Mouse (Mus musculus) frontal cortex, postnatal 14 days (tissue): ENCODE data around the gene Pcgf2.

Experiments
- DNase-seq, 2 experiments: peaks; one replicate each; pipeline ENCODE4 v3.0.0; 2022; ENCODE audit warnings: low spot score in 2 of 2

Gene Pcgf2

DNA sequence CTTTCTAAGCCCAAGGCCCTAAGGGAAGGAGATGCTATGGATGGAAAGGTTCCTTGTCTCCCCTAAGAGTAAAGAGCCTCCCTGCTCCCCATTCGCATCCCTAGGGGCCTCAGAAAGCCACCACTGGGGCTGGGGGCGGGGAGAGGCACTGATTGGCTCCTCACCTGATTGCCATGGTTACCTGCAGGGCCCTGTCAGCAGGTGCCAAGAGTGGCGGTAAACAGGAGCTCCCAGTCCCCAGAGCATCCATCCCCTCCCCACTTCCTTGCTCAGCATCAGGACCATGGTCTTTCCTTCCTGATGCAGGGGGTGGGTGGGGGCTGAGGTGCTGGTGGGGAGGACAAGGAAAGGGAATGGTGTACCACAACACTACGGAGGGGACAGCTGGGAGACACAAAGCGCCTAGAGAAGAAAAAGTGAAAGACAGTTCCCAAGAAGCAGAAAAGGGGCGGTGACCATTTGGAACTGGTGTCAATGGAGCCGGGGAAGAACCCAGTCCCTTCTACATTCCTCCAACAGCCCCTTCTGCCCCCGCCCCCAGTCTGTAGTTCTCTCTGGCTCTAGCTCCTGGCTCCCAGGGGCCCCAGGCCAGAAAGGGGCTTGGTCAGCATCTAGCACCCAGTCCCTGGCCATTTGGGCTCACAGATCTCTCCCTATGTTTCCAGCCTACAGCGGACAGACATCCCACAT, 4.4 kb downstream of the Pcgf2 start:
- no peak for DNase-seq

DNA sequence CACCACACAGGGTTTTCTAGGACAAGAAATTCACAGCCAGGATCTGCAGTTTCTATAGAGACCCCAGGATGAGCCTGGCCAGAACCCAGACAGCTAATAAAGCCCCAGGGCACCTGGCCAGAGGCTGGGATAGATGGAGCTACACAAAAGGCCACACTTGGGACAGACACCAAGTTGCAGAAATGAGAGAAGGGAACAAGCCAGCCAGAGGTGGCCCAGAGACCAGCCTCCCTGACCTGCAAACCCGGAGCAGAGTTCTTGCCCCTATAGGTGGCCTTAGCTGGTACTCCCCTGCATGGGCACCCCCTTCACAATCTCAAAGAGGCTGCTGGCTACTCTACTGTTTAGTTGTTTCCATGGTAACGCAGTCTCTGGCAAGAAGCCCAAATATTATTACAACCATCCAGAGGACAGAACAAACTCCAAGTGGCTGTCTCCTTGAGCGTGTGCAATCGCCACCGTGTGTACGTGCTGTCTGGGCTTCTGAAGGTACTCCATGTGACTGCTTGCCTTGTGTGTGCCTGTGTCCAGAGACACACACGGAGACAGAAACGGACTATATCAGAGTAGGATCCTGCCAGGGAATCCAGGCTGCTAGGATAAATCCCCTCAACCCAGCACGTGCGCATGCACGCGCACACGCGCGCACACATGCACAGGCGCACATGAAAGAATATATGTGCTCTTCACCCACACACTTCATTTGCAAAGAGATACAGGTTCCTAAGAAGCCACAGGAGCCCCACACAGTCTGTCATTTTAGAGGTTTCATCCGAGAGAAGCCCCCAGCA, 5.2 kb downstream of the Pcgf2 start:
- DNase-seq = peak; percentile 55 to 66

DNA sequence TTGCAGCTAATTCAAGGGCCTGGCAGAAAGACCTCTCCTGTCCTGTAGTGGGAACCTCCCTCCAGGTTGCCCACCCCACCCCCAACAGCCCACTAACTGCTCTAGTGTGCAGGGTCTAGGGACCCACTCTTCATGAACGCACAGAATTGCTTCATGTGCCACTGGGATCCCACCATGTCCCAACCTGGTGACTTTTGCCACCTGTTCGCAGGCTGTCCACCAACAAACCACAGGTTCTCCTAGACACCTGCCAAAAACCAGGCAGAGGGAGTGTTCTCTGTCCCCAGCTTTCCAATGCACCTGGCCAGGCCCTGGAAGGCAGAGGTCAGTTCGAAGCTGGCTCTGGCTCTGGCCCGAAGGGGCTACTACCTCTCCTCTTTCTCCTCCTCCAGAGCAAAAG, 5.9 kb downstream of the Pcgf2 start:
- DNase-seq = no peak

DNA sequence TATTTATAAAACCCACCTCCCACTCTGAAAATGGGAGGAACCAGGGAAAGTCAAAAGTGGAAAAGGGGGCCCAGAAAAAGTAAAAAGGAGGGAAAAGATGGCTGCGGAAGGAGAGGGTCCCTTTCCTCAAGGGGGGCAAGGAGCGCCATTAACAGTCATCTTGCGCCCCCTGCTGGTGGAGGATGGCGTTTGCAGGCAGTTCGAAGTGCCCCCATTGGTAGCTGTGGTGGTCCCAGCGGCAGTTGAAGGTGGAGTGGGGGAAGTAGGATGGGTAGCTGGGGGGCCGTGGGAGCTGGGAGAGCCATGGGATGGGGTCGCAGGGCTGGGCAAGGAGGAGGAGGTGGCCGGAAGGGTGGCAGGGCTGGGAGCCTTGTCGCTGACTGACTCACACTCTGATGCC, 10.4 kb downstream of the Pcgf2 start:
- DNase-seq = peak in 1 of 2 experiments; percentile 61

DNA sequence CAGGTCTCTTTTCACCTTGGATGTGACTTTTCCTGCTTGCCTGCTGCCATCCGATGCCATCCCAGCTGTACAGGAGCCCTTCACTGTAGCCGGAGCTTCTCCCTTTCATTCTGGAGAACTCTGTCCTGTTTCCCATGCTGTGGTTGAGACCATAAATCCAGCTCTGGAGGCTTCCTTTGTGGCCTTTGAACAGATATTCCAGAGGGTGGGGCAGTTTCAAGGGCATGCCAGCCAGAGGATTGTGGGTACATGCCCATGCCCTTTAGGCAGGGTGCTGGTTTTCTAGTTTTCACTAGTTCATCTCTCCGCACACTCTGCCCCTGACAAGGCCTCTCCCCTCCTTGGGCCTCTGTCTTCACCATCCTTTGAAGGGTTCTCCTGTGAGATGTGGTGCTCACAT, 13.2 kb downstream of the Pcgf2 start:
- no peak for DNase-seq

DNA sequence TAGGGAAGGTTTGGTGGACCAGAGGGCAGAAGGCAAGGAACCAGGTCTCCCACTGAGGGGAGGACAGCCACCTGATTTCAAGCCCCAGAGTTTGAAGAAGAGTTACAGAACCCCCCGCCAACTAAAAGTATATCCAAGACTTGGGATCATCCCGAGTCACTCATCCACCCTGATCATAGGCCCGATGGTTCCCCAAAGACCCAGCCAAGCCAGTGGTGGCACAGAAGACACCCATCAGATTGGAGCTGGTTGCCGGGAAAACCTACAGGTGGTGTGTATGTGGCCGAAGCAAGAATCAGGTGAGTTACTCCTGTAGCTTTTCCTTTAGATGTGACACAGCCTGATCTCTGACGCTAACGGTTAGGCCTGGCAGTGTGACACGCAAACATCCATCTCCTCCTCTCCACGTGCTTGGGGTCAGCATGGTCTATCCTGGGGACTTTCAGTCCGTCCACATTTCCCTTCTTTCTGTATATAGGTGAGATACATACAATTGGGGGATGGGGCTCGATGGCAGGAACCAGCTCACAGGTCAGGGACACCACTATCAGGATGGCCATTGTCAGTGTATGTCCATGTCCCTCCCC, 13.9 kb downstream of the Pcgf2 start:
- no peak for DNase-seq

DNA sequence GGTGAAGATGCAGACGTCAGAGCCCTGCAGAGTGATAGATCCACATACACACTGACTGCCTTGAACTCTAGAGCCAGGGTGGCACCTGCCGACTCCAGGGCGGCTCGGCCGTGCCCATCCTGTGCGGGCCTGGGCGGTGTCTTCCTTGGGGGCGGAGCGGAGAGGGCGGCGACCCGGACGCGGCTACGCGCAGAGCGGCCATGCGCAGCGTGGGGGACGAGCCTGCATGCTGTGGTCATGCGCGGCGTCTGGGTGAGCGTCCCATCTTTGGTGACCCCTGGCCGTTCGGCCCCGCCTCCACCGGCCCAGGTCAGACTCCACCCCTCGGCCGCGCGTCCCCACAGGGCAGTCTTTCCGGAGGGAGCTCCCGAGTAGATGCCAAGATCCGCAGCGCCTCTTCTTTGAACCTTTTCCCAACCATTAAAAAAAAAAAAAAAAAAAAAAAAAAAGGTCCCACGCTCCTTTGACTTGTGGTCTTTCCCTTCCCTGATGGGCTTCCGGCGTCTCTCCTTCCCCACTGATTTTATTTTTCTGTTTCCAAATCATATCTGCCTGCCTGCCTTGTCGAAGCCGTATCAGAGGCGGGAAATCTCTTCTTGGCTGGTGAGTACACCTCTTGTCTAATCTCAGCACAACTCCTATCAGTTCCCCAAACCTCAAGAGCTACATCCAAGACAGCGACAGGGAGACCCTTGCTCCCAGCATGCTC, 14.5 kb downstream of the Pcgf2 start, which contains the start of gene Cisd3:
TSS of gene Cisd3 (plus strand) at position 214 of the 709 bp plus-strand sequence.
- DNase-seq = peak; percentile 71 to 75

DNA sequence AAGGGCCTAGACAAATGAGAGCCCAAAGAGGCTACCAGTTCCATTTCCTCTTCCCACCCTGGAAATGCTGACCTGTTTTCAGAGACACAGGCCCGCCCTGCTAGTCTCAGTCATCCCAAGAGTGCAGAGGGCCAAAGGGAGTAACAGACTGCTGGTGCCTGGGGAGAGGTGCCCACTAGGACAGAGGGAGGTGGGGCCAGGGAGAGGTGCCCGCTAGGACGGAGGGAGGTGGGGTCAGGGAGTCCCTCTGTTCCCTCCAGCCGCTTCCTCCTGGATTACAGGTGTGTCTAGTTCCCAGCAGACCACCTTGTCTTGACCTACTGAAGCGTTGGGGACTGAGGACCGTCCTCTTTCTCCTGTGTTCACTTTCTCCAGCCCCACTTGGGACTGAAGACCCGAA, 15.5 kb downstream of the Pcgf2 start:
- no peak for DNase-seq

DNA sequence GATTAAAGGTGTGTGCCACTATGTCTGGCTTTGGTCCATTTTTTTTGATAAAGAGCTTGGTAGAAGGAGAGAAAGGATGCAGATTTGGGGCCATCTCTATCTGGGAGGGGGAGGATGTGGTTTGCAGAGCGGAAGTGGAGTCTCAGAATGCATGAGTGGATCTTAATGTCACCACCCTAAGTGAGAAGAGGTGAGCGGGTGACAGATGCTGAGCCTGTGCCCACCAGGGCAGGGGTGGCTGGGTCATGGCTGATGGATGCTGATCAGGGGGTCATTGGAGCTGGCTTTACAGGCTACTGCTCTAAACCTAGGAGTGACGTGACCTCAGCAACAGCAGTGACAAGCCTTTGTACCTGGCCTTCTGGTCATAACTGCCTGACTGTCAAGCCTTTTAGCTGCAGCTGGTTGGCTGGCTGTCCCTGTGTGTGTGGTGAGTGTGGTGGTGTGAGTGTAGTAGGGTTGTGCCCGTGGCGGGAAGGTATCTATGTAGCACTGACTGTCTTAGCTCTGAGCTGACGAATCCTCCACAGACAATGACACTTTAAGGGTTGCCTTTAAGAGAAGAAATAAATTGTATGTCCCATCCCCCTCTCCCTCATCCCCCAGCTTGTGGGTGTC, 16.1 kb downstream of the Pcgf2 start:
- no peak for DNase-seq

DNA sequence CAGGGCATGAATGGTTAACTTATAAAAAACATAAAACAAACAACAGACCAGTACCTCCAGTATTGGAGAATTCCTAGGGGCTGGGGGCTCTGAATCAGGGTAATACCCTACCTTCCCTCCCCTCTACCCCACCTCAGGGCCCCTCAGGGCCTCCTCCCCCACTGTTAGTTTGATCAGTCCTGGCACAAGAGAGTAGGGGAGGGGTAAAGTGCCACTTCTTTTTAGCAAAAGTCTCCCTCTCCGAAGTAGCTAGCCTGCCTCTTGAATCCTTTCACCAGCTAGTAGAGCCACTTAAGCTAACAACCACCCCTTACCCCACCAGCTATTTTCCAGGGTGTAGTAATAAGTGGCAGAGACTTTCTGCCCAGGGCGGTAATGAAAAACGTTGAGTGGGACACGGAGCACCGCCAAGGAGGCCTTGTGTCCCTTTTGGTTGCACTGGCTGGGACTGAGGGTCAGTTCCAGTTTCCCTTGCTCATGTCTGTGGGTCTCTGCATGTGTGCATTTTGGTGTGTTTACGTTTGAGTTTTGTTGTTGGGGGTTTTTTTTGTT, 17.7 kb downstream of the Pcgf2 start:
- DNase-seq = no peak

DNA sequence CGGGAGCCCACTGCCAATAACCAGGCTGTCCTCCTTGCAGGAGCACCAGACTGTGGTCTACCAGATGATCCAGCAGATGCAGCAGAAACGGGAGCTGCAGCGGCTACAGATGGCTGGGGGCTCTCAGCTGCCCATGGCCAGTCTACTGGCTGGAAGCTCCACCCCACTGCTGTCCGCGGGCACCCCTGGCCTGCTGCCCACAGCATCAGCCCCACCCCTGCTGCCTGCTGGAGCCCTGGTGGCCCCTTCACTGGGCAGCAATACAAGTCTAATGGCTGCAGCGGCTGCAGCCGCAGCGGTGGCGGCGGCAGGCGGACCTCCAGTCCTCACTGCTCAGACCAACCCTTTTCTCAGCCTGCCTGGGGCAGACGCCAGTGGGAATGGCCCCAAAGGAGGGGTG, 19.9 kb downstream of the Pcgf2 start:
- no peak for DNase-seq

DNA sequence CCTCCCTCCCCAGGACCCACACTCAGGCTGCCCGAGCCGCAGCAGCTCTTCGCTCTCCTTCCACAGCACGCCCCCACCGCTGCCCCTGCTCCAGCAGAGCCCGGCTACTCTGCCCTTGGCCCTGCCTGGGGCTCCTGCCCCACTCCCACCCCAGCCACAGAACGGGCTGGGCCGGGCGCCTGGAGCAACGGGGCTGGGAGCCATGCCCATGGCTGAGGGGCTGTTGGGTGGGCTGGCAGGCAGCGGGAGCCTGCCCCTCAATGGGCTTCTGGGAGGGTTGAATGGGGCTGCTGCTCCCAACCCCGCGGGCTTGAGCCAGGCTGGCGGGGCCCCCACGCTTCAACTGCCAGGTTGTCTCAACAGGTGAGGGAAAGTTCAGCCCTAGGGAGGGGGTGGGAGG, 22.0 kb downstream of the Pcgf2 start:
- no peak for DNase-seq

DNA sequence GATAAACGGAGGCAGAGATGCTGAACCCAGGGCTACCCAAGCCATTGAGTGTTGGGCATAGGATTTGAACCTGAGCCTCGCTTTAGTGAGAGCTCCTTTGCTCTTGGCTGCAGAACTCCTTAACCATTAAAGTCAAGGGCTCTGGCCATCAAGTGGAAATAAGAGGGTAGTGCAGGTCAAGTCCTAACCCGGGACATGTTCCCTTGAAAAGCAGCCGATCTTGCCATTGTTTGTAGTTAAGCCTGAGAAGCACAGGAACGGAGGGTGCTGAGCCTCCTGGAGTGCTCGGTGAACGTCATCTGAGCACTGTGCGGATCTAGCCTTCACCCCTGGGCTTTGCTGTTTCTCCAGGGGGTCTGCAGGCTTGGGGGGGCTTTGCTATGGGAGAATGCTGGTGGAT, 22.5 kb downstream of the Pcgf2 start:
- DNase-seq = no peak

DNA sequence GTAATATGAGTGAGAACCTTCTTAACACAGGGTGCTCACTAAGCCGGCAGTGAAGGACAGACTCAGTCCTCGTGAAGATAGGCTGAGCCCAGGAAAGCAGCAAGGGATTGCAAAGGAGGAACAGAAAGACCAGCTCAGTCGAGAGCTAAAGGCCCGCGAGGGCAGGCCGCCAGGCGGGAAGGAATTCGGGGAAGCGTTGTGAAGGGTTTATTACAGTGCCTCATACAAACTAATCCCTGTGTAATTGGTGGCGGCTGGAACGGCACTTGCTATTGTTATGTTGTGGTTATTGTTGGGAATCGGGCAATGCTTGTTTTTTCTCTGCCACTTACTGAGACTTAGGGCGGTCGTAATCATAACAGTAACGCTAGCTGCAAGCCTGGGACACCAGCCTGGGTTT, 22.9 kb downstream of the Pcgf2 start:
- DNase-seq = no peak

DNA sequence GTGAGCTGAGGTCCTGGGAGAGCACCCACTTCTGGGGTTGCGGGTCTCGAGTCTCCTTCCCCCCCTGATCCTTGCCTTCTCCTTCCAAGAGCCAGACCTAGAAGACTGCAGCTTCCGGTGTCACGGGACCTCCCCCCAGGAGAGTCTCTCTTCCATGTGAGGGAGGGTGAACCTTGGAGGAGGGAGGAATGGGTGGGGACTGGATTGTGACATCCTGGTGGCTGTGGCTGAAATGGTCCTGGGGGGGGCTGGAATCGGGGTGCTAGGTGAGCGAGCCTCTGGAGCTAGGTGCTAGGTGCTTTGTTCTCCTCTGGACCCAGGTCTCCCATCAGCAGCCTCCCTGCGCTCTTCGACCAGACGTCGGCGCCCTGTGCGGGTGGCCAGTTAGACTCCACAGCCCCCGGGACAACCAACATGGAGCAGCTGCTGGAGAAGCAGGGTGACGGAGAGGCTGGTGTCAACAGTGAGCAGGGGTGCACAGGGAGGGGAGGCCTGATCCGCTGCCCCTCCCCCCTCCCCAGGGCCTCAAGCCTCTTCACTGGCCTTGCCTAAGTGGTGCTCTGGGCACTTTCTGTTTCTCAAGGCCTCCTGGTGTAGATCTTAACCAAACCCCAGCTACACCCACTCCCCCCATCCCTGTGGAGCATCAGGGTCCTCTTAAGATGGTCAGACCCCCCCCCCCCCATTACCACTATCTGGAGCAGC, 24.1 kb downstream of the Pcgf2 start:
- no peak for DNase-seq

DNA sequence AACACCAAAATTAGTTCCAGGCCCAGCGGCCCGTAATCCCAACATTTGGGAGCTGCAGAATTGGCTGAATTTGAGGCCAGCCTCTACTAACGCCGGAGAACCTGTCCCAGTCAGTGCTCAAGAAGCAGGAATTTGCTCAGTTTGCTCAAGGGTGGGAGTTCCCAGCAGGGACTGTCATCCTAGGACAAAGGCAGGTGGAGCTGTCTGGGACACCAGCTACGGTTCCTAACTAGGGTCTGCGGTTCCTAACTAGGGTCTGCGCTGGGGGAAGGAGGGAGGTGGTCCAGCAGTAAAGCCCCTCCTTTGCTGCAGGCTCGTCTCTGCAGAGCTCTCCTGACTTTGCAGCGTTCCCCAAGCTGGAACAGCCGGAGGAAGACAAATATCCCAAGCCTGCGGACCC, 27.1 kb downstream of the Pcgf2 start:
- DNase-seq = no peak

DNA sequence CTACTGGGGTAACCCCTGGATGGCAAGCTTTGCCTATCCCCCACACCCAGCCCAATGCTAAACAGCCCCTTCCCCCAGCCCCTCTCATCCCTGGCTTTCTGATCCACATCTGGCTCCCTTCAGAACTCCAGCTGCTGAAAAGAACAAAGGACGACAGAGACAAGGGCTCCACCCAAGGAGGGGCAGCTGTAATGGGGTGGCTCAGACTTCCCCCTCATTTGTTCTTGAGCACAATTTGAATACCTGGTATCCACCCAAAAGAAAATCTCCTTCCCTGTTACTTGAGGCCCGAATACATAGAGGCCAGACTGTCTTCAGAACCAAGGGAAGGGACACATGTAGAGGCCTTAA, 29.1 kb downstream of the Pcgf2 start:
- DNase-seq = no peak

DNA sequence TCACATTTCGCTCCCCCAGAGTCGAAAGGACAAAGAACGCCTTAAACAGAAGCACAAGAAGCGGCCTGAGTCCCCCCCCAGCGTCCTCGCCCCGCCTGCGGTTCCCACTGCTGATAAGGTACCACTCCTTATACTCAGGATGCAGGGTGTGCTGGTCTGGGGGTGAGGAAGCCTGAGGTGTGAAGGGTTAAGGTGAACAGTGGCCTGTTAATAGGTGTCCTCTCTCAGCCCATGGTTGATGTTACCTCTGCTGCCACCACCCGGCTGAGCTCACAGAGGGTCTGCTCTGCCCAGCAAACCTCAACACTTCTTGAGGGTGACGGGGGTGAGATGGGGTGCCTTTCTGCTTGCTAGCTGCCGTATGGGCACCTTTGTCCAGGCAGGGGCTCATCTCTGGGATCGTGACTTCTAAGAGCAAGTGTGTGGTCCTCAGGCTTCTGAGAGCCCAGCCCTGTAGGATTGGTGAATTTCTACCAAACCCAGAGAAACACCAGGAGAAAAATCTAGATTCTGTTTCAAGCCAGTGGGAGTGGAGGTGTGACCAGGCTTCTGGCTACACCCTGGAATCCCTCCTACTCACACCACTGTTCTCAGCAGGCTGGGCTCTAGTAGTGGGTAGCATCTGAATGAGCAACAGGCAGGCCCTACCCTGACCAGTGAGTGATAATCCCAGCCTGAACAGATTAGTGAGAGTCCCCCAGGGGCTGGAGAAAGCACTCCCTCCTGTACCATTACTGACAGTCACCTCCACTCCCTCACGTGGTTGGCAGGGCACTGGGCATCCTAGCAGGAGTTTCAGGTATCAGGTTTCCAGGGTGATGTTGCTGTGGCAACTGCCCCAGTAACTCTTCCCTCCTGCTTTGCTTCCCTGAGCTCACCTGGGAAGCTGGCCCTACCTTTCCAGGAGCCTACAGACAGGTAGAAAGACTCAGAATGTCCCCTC, 29.8 kb downstream of the Pcgf2 start:
- no peak for DNase-seq

DNA sequence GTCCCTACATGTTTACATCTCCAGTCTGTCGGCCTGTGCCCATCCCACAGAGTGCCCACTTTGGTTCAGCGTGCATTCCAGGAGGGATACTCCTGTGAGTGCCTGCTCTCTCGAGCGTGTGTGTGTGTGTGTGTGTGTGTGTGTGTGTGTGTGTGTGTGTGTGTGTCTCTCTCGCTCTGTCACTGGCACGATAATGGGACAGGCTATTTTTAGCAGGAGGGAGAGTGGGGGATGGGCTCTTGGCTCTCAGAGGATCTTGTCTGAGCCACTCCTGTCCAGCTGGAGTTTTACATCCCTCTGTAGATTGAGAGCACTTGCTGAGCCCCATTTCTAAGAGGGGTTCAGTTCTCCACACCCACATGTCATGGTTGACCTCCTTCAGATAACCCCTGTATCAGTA, 30.5 kb downstream of the Pcgf2 start:
- DNase-seq = no peak

DNA sequence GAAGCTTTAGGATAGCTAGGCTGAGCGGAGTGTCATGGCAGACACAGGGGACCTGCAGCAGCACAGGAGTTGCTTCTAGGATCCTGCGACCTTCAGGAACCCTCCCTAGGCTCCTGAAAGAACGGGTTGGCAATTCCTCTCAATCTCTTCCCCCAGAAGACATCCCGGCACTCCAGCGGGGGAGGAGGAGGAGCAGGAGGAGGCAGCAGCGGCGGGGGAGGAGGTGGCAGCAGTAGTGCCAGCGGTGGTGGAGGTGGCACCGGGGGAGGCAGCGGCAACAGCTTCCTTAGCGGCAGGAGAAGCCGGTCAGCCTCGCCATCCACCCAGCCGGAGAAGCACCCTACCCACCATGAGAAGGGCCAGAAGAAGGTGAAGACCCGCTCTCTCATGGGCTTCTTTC, 31.0 kb downstream of the Pcgf2 start:
- no peak for DNase-seq
